Mouse (Mus musculus) urinary bladder, adult 2 months (tissue): ENCODE results near the gene Per1. TPM values are rescaled to one million over a fixed set of nuclear protein-coding genes. Genes with fewer than 3 reads are reported as not detected.
A peak's percentile ranks its signal among the peaks of the same experiment; 100 is the strongest.

Experiments
- DNase-seq: peaks from one replicate; pipeline ENCODE4 v3.0.0; 2022; ENCODE audit warnings: low spot score
- polyA plus RNA-seq: library from polyadenylated mRNA; depleted of rRNA; stranded (reverse); fragments of >200 nt; gene quantifications from 2 replicates; pipeline ENCODE4 v1.2.3, GENCODE M21; 2012

Gene Per1
- polyA plus RNA-seq, 1 experiment, result 26.8 TPM

- no peak for DNase-seq
Observed at GRCm38 (mm10) chr11:69099177-69099914, 4.3 kb downstream of the Per1 start.

DNA sequence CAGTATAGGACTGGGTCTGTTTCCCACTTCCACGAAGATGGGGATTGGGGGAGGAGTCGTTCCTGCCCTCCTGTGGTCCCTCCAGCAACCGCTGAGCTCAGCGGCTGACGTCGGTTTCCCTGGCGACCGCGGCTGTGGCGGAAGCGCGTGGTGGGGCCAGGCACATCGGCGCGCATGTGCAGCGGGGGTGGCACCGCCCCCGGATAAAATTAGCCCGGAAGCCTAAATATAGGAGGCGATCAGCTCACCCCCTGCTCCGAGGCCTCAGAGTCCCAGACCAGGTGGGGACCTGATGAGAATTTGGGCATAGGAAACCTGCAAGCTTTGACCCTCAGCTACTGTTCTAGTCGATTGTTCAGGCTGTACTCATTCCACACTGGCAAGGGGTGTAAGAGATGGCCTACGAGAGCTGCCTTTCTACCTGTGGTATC is 4.9 kb downstream of the Per1 start:
- peak; percentile 79 for DNase-seq

DNA sequence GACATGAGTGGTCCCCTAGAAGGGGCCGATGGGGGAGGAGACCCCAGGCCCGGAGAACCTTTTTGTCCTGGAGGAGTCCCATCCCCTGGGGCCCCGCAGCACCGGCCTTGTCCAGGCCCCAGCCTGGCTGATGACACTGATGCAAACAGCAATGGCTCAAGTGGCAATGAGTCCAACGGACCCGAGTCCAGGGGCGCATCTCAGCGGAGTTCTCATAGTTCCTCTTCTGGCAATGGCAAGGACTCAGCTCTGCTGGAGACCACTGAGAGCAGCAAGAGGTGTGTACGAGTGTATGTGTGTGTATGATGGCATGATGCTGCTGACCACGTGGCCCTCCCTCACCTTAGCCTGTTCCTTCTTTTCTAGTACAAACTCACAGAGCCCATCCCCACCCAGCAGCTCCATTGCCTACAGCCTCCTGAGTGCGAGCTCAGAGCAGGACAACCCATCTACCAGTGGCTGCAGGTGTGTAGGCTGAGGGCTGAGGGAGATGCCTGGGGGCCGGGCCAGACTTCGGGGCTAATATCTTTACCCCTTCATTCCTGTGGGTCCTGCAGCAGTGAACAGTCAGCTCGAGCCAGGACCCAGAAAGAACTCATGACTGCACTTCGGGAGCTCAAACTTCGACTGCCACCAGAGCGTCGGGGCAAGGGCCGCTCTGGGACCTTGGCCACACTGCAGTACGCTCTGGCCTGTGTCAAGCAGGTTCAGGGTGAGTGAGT is 5.8 kb downstream of the Per1 start:
- DNase-seq, result peak; percentile 26

DNA sequence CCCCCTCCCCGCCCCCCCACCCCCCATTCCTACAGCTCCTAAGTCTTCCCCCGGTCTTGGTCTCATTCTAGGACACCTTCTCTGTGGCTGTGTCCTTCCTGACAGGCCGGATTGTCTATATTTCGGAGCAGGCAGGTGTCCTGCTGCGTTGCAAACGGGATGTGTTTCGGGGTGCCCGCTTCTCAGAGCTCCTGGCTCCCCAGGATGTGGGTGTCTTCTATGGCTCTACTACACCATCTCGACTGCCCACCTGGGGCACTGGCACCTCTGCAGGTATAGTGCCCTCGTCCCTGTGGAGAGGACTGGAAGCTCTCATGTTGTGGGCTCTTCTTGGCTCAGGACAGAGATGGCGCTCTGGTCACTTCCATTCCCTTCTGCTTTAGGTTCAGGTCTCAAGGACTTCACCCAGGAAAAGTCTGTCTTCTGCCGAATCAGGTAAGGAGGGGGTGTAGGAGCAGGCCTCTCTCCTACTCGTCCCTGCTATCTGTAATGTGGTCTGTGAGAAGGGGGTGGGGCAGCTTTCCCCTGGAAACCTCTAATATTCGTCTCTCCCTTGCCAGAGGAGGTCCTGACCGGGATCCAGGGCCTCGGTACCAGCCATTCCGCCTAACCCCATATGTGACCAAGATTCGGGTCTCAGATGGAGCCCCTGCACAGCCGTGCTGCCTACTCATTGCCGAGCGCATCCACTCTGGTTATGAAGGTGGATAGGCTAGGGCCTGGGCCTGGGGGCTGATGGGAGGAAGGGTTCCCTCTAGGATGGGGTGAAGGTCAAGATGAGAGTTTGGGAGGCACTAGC is 6.8 kb downstream of the Per1 start:
- no peak for DNase-seq

- DNase-seq, result no peak
Observed at GRCm38 (mm10) chr11:69102403-69102725, 7.3 kb downstream of the Per1 start.

DNA sequence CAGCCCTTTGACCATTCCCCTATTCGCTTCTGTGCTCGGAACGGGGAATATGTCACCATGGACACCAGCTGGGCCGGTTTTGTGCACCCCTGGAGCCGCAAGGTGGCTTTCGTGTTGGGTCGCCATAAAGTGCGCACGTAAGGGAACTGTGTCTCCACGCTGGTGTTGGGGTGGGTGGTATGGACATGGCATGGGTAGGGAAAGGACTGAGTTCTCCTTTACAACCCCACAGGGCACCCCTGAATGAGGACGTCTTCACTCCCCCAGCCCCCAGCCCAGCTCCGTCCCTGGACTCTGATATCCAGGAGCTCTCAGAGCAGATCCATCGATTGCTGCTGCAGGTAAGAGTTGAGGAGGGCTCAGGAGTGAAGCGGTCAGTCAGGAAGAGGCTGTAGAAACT is 8.1 kb downstream of the Per1 start:
- DNase-seq, result no peak

- DNase-seq, result no peak
Observed at GRCm38 (mm10) chr11:69103531-69104435, 8.8 kb downstream of the Per1 start.

- no peak for DNase-seq
Observed at GRCm38 (mm10) chr11:69104487-69104886, 9.5 kb downstream of the Per1 start.

- no peak for DNase-seq
Observed at GRCm38 (mm10) chr11:69105227-69105626, 10.2 kb downstream of the Per1 start.

GRCm38 (mm10) chr11:69105796-69106195 is 10.8 kb downstream of the Per1 start:
- DNase-seq, result no peak

GRCm38 (mm10) chr11:69106299-69106698 is 11.3 kb downstream of the Per1 start:
- no peak for DNase-seq

DNA sequence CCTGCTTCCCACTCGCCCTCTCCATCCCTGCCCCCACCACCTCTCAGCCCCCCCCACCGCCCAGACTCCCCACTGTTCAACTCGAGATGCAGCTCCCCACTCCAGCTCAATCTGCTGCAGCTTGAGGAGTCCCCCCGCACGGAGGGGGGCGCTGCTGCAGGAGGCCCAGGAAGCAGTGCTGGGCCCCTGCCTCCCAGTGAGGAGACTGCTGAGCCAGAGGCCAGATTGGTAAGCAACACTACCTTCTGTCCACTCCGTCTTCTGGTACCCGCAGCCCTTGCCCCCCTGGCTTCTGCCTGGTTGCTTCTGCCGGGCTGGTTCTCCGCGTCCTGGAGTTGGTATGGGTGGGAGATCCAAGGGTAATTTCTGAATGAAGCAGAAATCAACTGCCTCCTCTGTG is 11.8 kb downstream of the Per1 start:
- no peak for DNase-seq

DNA sequence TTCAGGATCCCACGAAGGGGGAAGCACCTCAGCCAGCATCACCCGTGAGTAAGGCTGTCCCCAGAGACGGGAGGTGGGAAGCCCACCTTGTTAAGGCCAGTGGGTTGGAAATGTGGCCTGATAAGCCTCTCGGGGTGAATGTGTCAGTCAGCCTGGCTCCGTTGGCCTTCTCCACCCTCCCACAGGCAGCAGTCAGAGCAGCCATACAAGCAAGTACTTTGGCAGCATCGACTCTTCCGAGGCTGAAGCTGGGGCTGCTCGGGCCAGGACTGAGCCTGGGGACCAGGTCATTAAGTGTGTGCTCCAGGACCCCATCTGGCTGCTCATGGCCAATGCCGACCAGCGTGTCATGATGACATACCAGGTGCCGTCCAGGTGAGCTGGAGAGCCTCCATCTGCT is 12.7 kb downstream of the Per1 start:
- DNase-seq, result no peak

- no peak for DNase-seq
Observed at GRCm38 (mm10) chr11:69108223-69108622, 13.2 kb downstream of the Per1 start.

- DNase-seq, result no peak
Observed at GRCm38 (mm10) chr11:69109032-69109900, 14.2 kb downstream of the Per1 start.

- peak; percentile 91 for DNase-seq
Observed at GRCm38 (mm10) chr11:69110319-69111046, 15.5 kb downstream of the Per1 start.

- DNase-seq, result no peak
Observed at GRCm38 (mm10) chr11:69111051-69111810, 16.2 kb downstream of the Per1 start.

GRCm38 (mm10) chr11:69111865-69112264 is 16.8 kb downstream of the Per1 start:
- no peak for DNase-seq

GRCm38 (mm10) chr11:69114018-69114417 is 19.0 kb downstream of the Per1 start:
- no peak for DNase-seq
